Mouse (Mus musculus): ENCODE measurements around the gene Ppox. TPM values are rescaled to one million over a fixed set of nuclear protein-coding genes. Genes with fewer than 3 reads are reported as not detected.

Ppox gene
- polyA plus RNA-seq, 1 experiment from 2014 or later, result 42.9 TPM

GRCm38 (mm10) chr1:171263666-171264461 lies 17.1 kb downstream of the Ppox start:
- H3K9ac ChIP-seq (ENCODE audit: low read length), result no peak overlapping the region; the same call in 1 of the 2 replicates
- H3K9me3 ChIP-seq (ENCODE audit: control insufficient read depth, low read length), result no peaks in the 10 kb centered on the region
- no peak overlapping the region for H3K4me3 ChIP-seq (ENCODE audit: control insufficient read depth in 1 of 2, insufficient read depth in 1 of 2, low read depth in 1 of 2, low read length in 2 of 2)
- ATAC-seq (ENCODE audit: insufficient number of reproducible peaks, insufficient read depth, low FRiP score, low read depth), result no peak
- H3K27me3 ChIP-seq (ENCODE audit: control insufficient read depth, insufficient read depth, low read length), result no peaks in the 10 kb centered on the region
- H3K4me2 ChIP-seq (ENCODE audit: low read length), result peak overlapping the region; percentile 60
- WGBS, result 83% methylated on average over 3 of the region's 3 CpGs
- no peaks in the 10 kb centered on the region for H3K36me3 ChIP-seq (ENCODE audit: control insufficient read depth, insufficient read depth, low read length)
- peaks cover 3 to 13% of the 10 kb centered on the region in 2 experiments for H3K4me1 ChIP-seq (ENCODE audit: control insufficient read depth in 2 of 2, insufficient read depth in 2 of 2, low read length in 2 of 2)
- peak overlapping the region; percentile 85 to 97 for H3K27ac ChIP-seq (replicated peaks in 1 of 2; ENCODE audit: control insufficient read depth in 1 of 2, insufficient read depth in 1 of 2, low read depth in 2 of 2, low read length in 2 of 2)

- peak overlapping the region; percentile 60 for H3K4me2 ChIP-seq (ENCODE audit: low read length)
- H3K9ac ChIP-seq (ENCODE audit: low read length), result peak overlapping the region; percentile 70; the same call in 1 of the 2 replicates
- ATAC-seq (ENCODE audit: insufficient number of reproducible peaks, insufficient read depth, low FRiP score, low read depth), result peak; percentile 86
- no peaks in the 10 kb centered on the region for H3K27me3 ChIP-seq (ENCODE audit: control insufficient read depth, insufficient read depth, low read length)
- no peaks in the 10 kb centered on the region for H3K9me3 ChIP-seq (ENCODE audit: control insufficient read depth, low read length)
- H3K4me3 ChIP-seq (ENCODE audit: control insufficient read depth in 1 of 2, insufficient read depth in 1 of 2, low read depth in 1 of 2, low read length in 2 of 2), result peak overlapping the region; percentile 8 to 29; a peak in 2 of 4 replicates
- H3K36me3 ChIP-seq (ENCODE audit: control insufficient read depth, insufficient read depth, low read length), result no peaks in the 10 kb centered on the region
- WGBS, result 3% methylated on average over 2 of the region's 2 CpGs
- peak overlapping the region; percentile 97 to 98 for H3K27ac ChIP-seq (replicated peaks in 1 of 2; ENCODE audit: control insufficient read depth in 1 of 2, insufficient read depth in 1 of 2, low read depth in 2 of 2, low read length in 2 of 2)
- peaks cover 4 to 13% of the 10 kb centered on the region in 2 experiments for H3K4me1 ChIP-seq (ENCODE audit: control insufficient read depth in 2 of 2, insufficient read depth in 2 of 2, low read length in 2 of 2)
Observed at GRCm38 (mm10) chr1:171263185-171263611, 17.8 kb downstream of the Ppox start.

- ATAC-seq (ENCODE audit: insufficient number of reproducible peaks, insufficient read depth, low FRiP score, low read depth), result peak; percentile 79
- peak overlapping the region; percentile 97 to 98 for H3K27ac ChIP-seq (replicated peaks in 1 of 2; ENCODE audit: control insufficient read depth in 1 of 2, insufficient read depth in 1 of 2, low read depth in 2 of 2, low read length in 2 of 2)
- H3K9me3 ChIP-seq (ENCODE audit: control insufficient read depth, low read length), result no peaks in the 10 kb centered on the region
- H3K4me3 ChIP-seq (ENCODE audit: control insufficient read depth in 1 of 2, insufficient read depth in 1 of 2, low read depth in 1 of 2, low read length in 2 of 2), result peak overlapping the region; percentile 8 to 29
- WGBS, result under 1% methylated on average over 8 of the region's 8 CpGs
- no peaks in the 10 kb centered on the region for H3K36me3 ChIP-seq (ENCODE audit: control insufficient read depth, insufficient read depth, low read length)
- H3K4me1 ChIP-seq (ENCODE audit: control insufficient read depth in 2 of 2, insufficient read depth in 2 of 2, low read length in 2 of 2), result peaks cover 4 to 13% of the 10 kb centered on the region in 2 experiments
- peak overlapping the region; percentile 60 for H3K4me2 ChIP-seq (ENCODE audit: low read length)
- no peaks in the 10 kb centered on the region for H3K27me3 ChIP-seq (ENCODE audit: control insufficient read depth, insufficient read depth, low read length)
- peak overlapping the region; percentile 70 for H3K9ac ChIP-seq (ENCODE audit: low read length)
Observed at GRCm38 (mm10) chr1:171262594-171263130, 18.3 kb downstream of the Ppox start.

DNA sequence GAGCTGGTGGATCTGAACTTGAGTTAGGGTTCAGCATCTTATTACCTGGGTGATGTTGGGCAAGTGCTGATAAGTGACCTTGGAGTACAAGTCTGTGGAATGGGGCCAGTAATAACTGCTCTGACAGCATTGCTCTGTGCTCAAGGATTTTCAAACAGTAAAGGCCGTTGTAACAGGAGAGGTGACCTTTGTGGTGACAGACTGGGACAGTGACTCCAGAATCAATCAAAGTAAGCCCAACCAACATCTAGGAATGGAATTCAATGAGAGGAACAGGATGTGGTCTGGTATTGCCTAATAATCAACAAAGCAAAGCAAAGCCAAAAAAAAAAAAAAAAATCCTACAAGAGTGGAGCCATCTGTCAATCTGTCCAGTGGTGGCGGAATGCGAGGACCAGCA lies 20.7 kb downstream of the Ppox start:
- no peak overlapping the region for H3K27ac ChIP-seq (replicated peaks in 1 of 2; ENCODE audit: control insufficient read depth in 1 of 2, insufficient read depth in 1 of 2, low read depth in 2 of 2, low read length in 2 of 2)
- no peak overlapping the region for H3K4me2 ChIP-seq (ENCODE audit: low read length)
- H3K9me3 ChIP-seq (ENCODE audit: control insufficient read depth, low read length), result no peaks in the 10 kb centered on the region
- ATAC-seq (ENCODE audit: insufficient number of reproducible peaks, insufficient read depth, low FRiP score, low read depth), result no peak
- no peak overlapping the region for H3K9ac ChIP-seq (ENCODE audit: low read length)
- 67% methylated on average over 3 of the region's 3 CpGs for WGBS
- H3K27me3 ChIP-seq (ENCODE audit: control insufficient read depth, insufficient read depth, low read length), result no peaks in the 10 kb centered on the region
- H3K4me3 ChIP-seq (ENCODE audit: control insufficient read depth in 1 of 2, insufficient read depth in 1 of 2, low read depth in 1 of 2, low read length in 2 of 2), result no peak overlapping the region
- H3K4me1 ChIP-seq (ENCODE audit: control insufficient read depth in 2 of 2, insufficient read depth in 2 of 2, low read length in 2 of 2), result peaks cover 4 to 13% of the 10 kb centered on the region in 2 experiments
- no peaks in the 10 kb centered on the region for H3K36me3 ChIP-seq (ENCODE audit: control insufficient read depth, insufficient read depth, low read length)

DNA sequence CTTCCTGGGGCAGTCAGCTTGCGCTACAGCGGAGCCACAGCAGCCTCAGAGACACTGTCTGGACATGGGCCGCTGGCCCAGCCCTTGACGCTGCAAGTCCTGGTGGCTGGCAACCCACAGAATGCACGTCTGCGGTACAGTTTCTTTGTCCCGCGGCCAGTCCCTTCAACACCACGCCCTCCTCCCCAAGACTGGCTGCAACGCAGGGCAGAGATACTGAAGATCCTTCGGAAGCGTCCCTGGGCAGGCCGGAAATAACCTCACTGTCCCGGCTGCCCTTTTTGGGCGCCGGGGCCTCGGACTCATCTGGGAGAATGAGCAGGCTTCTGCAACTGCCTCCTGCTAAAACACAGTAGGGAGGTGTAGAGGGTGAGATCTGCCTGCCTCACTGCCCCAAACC lies 22.1 kb downstream of the Ppox start:
- 49% methylated on average over 17 of the region's 17 CpGs for WGBS
- Histone ChIP-seq H3K36me3 (ENCODE audit: control insufficient read depth, insufficient read depth, low read length) (no peaks in the 10 kb centered on the region), H3K4me1 (ENCODE audit: control insufficient read depth in 2 of 2, insufficient read depth in 2 of 2, low read length in 2 of 2) (peaks cover 4 to 13% of the 10 kb centered on the region in 2 experiments), H3K4me2 (ENCODE audit: low read length) (no peak overlapping the region), H3K9ac (ENCODE audit: low read length) (no peak overlapping the region), H3K27ac (replicated peaks in 1 of 2; ENCODE audit: control insufficient read depth in 1 of 2, insufficient read depth in 1 of 2, low read depth in 2 of 2, low read length in 2 of 2) (no peak overlapping the region), H3K9me3 (ENCODE audit: control insufficient read depth, low read length) (no peaks in the 10 kb centered on the region), H3K27me3 (ENCODE audit: control insufficient read depth, insufficient read depth, low read length) (no peaks in the 10 kb centered on the region), H3K4me3 (ENCODE audit: control insufficient read depth in 1 of 2, insufficient read depth in 1 of 2, low read depth in 1 of 2, low read length in 2 of 2) (no peak overlapping the region)
- no peak for ATAC-seq (ENCODE audit: insufficient number of reproducible peaks, insufficient read depth, low FRiP score, low read depth)

DNA sequence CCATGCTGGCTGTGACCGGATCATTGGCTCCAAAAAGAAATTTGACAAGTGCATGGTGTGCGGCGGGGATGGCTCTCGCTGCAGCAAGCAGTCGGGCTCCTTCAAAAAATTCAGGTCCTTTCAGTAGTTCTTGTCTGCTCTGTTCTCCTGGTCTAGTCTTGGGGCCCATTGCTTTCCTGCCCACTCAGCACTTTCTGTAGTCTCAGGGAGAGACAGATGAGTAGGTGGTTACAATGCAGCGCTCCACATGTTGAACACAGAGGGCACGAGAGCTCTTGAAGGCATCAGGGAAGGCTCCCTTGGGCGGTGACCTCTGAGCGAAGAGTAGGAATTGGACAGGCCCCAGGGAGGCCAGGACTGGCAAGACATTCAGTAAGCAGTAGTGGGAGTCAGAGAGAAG lies 23.2 kb downstream of the Ppox start:
- Histone ChIP-seq H3K9ac (ENCODE audit: low read length) (no peak overlapping the region), H3K36me3 (ENCODE audit: control insufficient read depth, insufficient read depth, low read length) (no peaks in the 10 kb centered on the region), H3K4me3 (ENCODE audit: control insufficient read depth in 1 of 2, insufficient read depth in 1 of 2, low read depth in 1 of 2, low read length in 2 of 2) (no peak overlapping the region), H3K4me2 (ENCODE audit: low read length) (no peak overlapping the region), H3K4me1 (ENCODE audit: control insufficient read depth in 2 of 2, insufficient read depth in 2 of 2, low read length in 2 of 2) (peaks cover 4 to 9% of the 10 kb centered on the region in 2 experiments), H3K27me3 (ENCODE audit: control insufficient read depth, insufficient read depth, low read length) (no peaks in the 10 kb centered on the region), H3K27ac (replicated peaks in 1 of 2; ENCODE audit: control insufficient read depth in 1 of 2, insufficient read depth in 1 of 2, low read depth in 2 of 2, low read length in 2 of 2) (no peak overlapping the region), H3K9me3 (ENCODE audit: control insufficient read depth, low read length) (no peaks in the 10 kb centered on the region)
- ATAC-seq (ENCODE audit: insufficient number of reproducible peaks, insufficient read depth, low FRiP score, low read depth), result no peak
- WGBS, result 78% methylated on average over 9 of the region's 9 CpGs

- 58% methylated on average over 15 of the region's 15 CpGs for WGBS
- ATAC-seq (ENCODE audit: insufficient number of reproducible peaks, insufficient read depth, low FRiP score, low read depth), result no peak
- H3K9me3 ChIP-seq (ENCODE audit: control insufficient read depth, low read length), result no peaks in the 10 kb centered on the region
Observed at GRCm38 (mm10) chr1:171256937-171257548, 23.9 kb downstream of the Ppox start.

More at GRCm38 (mm10) chr1:171256937-171257548, 23.9 kb downstream of the Ppox start:
- no peak overlapping the region for H3K4me2 ChIP-seq (ENCODE audit: low read length)
- H3K9ac ChIP-seq (ENCODE audit: low read length), result no peak overlapping the region
- no peaks in the 10 kb centered on the region for H3K36me3 ChIP-seq (ENCODE audit: control insufficient read depth, insufficient read depth, low read length)
- H3K4me3 ChIP-seq (ENCODE audit: control insufficient read depth in 1 of 2, insufficient read depth in 1 of 2, low read depth in 1 of 2, low read length in 2 of 2), result no peak overlapping the region
- H3K4me1 ChIP-seq (ENCODE audit: control insufficient read depth in 2 of 2, insufficient read depth in 2 of 2, low read length in 2 of 2), result peaks cover 7 to 9% of the 10 kb centered on the region in 2 experiments
- H3K27me3 ChIP-seq (ENCODE audit: control insufficient read depth, insufficient read depth, low read length), result no peaks in the 10 kb centered on the region
- no peak overlapping the region for H3K27ac ChIP-seq (replicated peaks in 1 of 2; ENCODE audit: control insufficient read depth in 1 of 2, insufficient read depth in 1 of 2, low read depth in 2 of 2, low read length in 2 of 2)

Measured in heart, embryonic 14.5 days (tissue).